Mouse (Mus musculus) v-Abl transformed pro-B cells (cell line): Measurements from ENCODE around the gene Gm6309.
"Not testable (repeated sequence)": the region's sequence is repeated elsewhere in the genome, so short reads cannot be mapped to it uniquely, and the experiment has no call there.

Experiments
- in situ Hi-C, 2 experiments: fragments of 400-800 bp; cut with MboI; formaldehyde crosslinking; loops; one replicate each; pipeline ENCODE4 v1.15.1; 2025; ENCODE audit not compliant: unreplicated experiment in 2 of 2

The Gm6309 gene

DNA sequence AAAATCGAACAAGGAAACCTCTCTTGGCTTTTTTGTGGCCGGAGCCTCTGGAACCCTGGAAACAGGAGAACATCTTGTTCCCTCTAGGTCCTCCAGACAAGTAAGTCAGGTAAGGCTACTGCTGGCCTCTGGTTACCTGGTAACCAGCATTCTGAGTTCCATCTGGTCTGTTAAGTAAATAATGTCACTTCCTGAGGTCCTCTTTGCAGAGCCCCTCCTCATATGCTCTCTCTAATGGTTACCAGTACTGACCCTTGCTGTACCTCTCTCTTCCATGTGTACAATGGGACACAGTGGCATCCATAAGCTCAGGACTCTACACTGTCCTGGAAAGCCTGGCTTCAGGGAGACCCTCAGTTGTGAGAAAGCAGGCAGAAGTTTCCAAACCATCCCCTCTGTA, at the start of gene Gm6309:
TSS of gene Gm6309 (minus strand) at position 101 of the 400 bp plus-strand sequence.
- in situ Hi-C loops, result not testable (repeated sequence)

GRCm38 (mm10) chr5:146205537-146205936, 35.0 kb upstream of the Gm6309 start:
- in situ Hi-C loops, result loop anchor here (5.0 to 25.0 kb wide), 5 partner anchors 97 to 1682 kb away; partner anchors contain the start of genes Slc46a3 (in 2 of the 2), Arpc1b (in 1 of the 2) and Zfp655 (in 1 of the 2)

DNA sequence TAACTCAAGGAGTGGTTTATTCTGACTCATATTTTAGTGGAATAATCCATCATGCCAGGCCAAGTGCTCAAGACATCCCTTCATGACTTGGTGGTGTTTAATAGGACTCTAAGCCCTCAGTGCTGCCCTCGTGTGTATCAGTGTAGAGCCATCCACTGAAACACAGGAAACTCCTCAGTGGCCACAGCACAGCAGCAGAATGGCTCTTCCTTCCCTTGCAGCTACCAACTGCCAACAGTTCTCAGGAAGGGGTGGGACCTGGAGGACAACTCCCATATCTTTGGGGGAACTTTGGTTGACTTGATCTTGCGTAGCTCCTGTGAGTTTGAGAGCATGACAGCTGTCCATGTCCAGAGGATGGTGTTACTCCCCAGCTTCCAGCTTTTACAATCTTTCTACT, 33.4 kb upstream of the Gm6309 start:
- in situ Hi-C loops, result loop anchor here (25.0 kb wide), 4 partner anchors 858 to 1683 kb away; partner anchors contain the start of genes Slc46a3 (in 2 of the 2), Arpc1b (in 1 of the 2) and Zfp655 (in 1 of the 2)

DNA sequence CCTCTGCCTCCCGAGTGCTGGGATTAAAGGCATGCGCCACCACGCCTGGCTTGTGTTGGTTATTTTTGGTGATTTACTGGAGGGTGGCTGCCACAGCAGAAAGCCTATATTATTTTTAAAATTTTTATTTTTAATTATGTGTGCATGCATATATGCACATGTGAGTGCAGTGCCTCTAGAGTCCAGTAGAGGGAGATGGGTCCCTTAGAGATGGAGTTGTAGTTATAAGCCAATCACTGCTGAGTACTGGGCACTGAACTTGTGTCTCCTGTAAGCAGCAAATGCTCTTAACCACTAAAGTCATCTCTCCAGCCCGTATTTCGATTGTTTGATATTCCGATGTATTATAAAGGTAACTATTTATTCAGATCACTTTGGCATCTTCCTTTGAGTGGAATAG, 30.1 kb upstream of the Gm6309 start:
- in situ Hi-C loops, result loop anchor here (25.0 kb wide), 4 partner anchors 862 to 1687 kb away; partner anchors contain the start of genes Slc46a3 (in 2 of the 2), Arpc1b (in 1 of the 2) and Zfp655 (in 1 of the 2)

DNA sequence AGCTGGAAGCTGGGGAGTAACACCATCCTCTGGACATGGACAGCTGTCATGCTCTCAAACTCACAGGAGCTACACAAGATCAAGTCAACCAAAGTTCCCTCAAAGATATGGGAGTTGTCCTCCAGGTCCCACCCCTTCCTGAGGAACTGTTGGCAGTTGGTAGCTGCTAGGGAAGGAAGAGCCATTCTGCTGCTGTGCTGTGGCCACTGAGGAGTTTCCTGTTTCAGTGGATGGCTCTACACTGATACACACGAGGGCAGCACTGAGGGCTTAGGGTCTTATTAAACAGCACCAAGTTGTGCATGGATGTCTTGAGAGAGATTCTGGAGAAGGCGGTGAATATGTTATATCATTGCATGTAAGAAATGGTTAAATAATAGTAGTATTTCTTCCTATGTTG, 29.0 kb upstream of the Gm6309 start:
- in situ Hi-C loops, result loop anchor here (25.0 kb wide), 1 partner anchor 1113 kb away; the partner anchor contains the start of genes Cdx2 (in 2 of the 2) and Urad (in 2 of the 2)

DNA sequence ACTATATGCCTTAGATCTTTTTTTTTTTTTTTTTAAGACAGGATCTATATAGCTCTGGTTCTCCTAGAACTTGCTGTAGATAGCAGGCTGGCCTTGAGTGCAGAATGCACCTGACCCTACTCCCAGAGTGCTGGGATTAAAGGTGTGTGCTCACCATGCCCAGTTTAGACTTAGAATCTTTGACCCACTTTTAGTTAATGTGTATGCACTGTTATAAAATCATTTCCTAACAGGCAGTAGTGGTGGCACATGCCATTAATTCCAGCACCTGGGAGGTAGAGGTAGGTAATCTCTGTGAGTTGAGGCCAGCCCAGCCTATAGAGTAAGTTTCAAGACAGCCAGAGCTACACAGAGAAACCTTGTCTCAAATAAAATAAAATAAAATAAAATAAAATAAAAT, 28.6 kb upstream of the Gm6309 start:
- in situ Hi-C loops, result loop anchor here (25.0 kb wide), 1 partner anchor 1113 kb away; the partner anchor contains the start of genes Cdx2 (in 2 of the 2) and Urad (in 2 of the 2)

- in situ Hi-C loops, result loop anchor here (5.0 to 25.0 kb wide), 2 partner anchors 224 to 1119 kb away; partner anchors contain the start of genes Cdx2 (in 2 of the 2) and Urad (in 2 of the 2)
Measured at GRCm38 (mm10) chr5:146193360-146193759, 22.8 kb upstream of the Gm6309 start.

DNA sequence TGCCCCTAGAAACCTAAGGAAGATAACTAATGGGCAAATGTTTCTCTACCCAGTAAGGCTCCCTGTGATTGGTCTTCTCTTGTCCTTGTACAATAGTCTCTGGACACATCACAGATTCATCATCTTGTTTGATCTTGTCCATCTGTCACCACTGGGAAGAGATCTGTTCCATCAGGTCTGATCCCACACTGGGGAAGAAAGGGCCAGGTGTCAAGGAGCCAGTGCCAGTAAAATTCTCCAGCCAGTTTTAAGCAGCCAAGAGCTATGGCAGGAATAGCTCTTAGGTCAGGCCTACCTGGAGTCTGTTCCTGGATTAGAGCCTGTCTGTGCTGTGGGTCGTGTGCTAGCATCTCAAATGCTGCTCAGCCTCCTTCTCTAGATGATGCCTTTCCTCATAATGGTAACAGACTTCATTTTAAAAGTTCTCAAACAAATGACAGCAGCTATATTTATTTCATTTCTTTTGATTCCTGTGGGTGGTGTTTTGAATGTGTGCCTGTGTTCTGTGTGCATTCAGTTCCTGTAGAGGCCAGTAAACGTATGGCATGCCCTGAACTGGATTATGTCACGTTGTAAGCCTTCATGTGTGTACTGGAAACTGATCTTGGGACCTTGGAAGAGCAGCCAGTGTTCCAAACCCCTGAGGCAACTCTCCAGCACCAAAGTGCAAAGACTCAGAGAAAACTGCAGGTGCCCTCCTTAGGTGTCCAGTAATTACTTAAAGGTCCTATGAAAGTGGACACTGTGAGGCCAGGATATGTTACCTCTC, 20.2 kb upstream of the Gm6309 start:
- in situ Hi-C loops, result loop anchor here (5.0 to 25.0 kb wide), 2 partner anchors 227 to 1122 kb away; partner anchors contain the start of genes Cdx2 (in 2 of the 2) and Urad (in 2 of the 2)

DNA sequence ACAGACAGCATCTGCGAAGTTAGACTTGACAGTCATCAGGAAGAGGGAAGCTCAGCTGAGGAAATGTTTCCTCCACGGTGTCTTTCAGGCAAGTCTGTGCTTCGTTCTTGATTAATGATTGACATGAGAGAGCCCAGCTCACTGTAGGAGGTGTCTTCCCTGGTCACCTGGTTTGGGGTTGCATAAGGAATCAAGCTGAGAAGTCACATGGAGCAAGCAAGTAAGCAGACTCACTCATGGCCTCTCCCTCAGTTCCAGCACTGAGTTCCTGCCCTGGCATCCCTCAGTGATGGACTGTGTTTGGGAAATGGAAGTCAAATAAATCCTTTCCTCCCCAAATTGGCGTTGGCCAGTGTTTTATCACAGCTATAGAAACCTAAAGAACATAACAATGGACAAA, 19.6 kb upstream of the Gm6309 start:
- in situ Hi-C loops, result loop anchor here (5.0 to 25.0 kb wide), 2 partner anchors 227 to 1122 kb away; partner anchors contain the start of genes Cdx2 (in 2 of the 2) and Urad (in 2 of the 2)

GRCm38 (mm10) chr5:146188712-146189111, 18.2 kb upstream of the Gm6309 start:
- in situ Hi-C loops, result loop anchor here (5.0 to 25.0 kb wide), 4 partner anchors 114 to 1124 kb away; partner anchors contain the start of genes Cdx2 (in 2 of the 2) and Urad (in 2 of the 2)

GRCm38 (mm10) chr5:146188144-146188543, 17.6 kb upstream of the Gm6309 start:
- in situ Hi-C loops, result loop anchor here (5.0 to 25.0 kb wide), 4 partner anchors 114 to 1124 kb away; partner anchors contain the start of genes Cdx2 (in 2 of the 2) and Urad (in 2 of the 2)

GRCm38 (mm10) chr5:146187441-146187840, 16.9 kb upstream of the Gm6309 start:
- in situ Hi-C loops, result loop anchor here (5.0 to 25.0 kb wide), 4 partner anchors 115 to 1125 kb away; partner anchors contain the start of genes Cdx2 (in 2 of the 2) and Urad (in 2 of the 2)

GRCm38 (mm10) chr5:146185204-146185603, 14.7 kb upstream of the Gm6309 start, which contains the start of gene 1700001J03Rik:
1700001J03Rik (minus strand) TSS chr5:146185304.
- in situ Hi-C loops, result loop anchor here (5.0 to 25.0 kb wide), 4 partner anchors 117 to 1127 kb away; partner anchors contain the start of genes Cdx2 (in 2 of the 2) and Urad (in 2 of the 2)

- in situ Hi-C loops, result not testable (repeated sequence)
Measured at GRCm38 (mm10) chr5:146172744-146173143, 2.2 kb upstream of the Gm6309 start.

DNA sequence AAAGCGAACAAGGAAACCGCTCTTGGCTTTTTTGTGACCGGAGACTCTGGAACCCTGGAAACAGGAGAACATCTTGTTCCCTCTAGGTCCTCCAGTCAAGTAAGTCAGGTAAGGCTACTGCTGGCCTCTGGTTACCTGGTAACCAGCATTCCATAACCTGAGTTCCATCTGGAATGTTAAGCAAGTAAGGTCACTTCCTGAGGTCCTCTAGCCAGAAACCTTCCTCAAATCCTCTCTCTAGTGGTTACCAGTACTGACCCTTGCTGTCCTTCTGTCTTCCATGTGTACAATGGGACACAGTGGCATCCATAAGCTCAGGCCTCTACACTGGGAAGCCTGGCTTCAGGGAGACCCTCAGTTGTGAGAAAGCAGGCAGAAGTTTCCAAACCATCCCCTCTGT, 10.1 kb downstream of the Gm6309 start, which contains the start of gene Gm5565:
TSS of gene Gm5565 (minus strand) at position 101 of the 400 bp plus-strand sequence.
- in situ Hi-C loops, result not testable (repeated sequence)

GRCm38 (mm10) chr5:146158326-146158725, 12.2 kb downstream of the Gm6309 start:
- in situ Hi-C loops, result not testable (repeated sequence)

DNA sequence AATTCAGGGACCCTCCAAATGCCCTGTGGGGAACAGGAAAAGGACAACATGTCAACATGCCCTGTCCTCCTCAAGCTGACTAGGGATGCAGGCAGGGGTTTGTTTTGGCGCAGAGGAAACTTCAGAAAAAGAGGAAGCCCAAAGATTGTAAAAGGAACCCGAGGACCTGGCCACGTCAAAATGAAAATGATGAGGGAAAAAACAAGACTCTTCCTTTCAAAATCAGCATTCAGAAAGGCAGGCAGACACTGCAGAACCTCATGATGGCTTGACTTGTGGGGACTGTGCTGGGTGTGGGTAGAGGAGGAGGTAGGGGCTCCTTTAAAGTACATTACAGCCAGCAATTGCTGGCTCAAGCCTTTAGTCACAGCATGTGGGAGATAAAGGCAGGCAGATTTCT, 20.1 kb downstream of the Gm6309 start:
- in situ Hi-C loops, result no loop called here

DNA sequence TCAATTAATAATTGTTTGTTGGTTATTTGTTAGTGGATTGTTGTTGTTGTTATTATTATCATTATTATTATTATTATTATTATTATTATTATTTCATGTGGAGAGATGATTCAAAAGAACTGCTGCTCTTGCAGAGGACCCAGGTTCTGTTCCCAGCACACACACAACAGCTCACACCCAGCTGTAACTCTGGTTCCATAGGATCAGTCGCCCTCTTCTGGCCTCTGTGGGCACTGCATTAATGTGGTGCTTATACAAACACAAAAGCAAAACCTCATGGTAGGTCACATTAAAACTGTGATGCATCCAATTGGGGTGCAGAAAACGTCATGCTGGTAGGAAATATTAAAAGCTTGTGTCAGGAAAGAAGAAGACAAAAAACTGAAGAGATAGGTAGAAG, 22.6 kb downstream of the Gm6309 start:
- in situ Hi-C loops, result loop anchor here in 1 of 2 experiments (25.0 kb wide), 1 partner anchor 1536 kb away; no protein-coding TSS in a partner anchor
